Mouse (Mus musculus) left cerebral cortex, adult 8-10 months (tissue): ENCODE results near the gene Acly. TPM values are rescaled to one million over a fixed set of nuclear protein-coding genes. Genes with fewer than 3 reads are reported as not detected.
A peak's percentile ranks its signal among the peaks of the same experiment; 100 is the strongest.

Experiments
- DNase-seq, 2 experiments: peaks; one replicate each; pipeline ENCODE4 v3.0.0; 2022; ENCODE audit warnings: low spot score in 2 of 2
- microRNA-seq, 2 experiments: library from miRNA; unstranded; fragments of <30 nt; microRNA quantifications; one replicate each; pipeline ENCODE4 v1.2.0; 2022
- total RNA-seq, 4 experiments: library from RNA; stranded (reverse); gene quantifications; 2 replicates each; pipeline ENCODE4 v1.2.4; 2022

Acly gene
- total RNA-seq, 4 experiments from 2014 or later, result 150 to 164 (median 156) TPM

- DNase-seq, result no peak
These were observed 70.6 kb downstream of the Acly start for GRCm38 (mm10) chr11:100457247-100457646.

GRCm38 (mm10) chr11:100442625-100443024 is 85.2 kb downstream of the Acly start:
- no peak for DNase-seq

DNA sequence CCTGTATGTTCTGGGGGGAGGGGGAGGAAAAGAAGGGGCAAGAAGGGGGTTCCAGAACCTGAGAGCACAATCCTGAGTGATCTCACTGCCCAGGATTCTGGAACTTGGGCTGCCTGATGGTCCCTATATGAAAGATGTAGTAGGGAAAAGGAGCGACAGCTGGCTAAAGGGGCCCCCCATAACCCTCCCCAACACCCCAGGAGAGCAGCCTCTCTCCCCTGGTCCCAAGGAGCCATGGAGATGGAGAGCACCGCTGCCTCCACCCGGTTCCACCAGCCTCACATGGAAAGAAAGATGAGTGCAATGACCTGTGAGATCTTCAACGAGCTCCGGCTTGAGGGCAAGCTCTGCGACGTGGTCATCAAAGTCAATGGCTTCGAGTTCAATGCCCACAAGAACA is 86.0 kb downstream of the Acly start, which contains the start of the genes Nt5c3b and Klhl10:
TSS of gene Nt5c3b (minus strand) at position 12 of the 400 bp plus-strand sequence.
TSS of gene Klhl10 (plus strand) at position 121 of the 400 bp plus-strand sequence.
- no peak for DNase-seq

DNA sequence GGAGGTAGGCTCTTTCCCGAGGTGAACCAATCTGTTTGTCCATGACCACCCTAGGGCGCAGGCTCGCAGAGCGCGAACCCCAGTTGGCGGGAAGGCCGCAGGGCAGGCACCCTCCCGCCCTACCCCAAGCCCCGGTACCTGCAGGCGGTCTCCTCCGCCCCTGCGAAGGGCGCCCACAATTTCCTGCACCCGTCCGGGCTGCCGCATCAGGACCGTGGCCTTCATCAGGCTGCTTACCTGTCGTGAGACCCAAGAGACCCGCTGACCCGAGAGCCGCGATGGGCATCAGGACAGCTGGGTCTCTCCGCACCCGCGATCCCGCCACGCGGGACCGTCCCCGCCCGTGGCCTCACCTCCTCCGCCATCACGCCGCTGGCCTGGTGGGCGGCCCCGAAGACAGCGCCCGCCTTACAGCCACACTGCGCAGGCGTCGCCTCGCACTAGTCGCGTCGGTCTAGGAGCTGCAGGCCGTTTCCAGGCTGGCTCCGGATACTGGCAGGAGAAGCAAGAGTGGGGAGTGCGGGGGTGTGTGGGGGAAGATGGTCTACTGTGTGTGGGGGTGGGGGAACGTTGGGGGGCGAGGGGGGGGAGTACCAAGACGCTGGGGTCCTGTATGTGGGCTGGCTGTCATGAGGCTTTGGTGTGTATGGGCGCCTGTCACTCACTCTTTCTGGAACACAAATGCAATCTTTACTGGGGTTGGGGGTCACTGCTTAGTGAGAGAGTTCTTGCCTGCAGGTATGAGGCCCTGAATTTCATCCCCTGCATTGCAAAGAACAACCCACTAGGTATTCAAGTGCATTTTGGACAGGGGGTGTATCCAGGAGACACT is 86.9 kb downstream of the Acly start:
- peak; percentile 61 to 83 for DNase-seq

GRCm38 (mm10) chr11:100437901-100438300 is 89.9 kb downstream of the Acly start:
- no peak for DNase-seq

DNA sequence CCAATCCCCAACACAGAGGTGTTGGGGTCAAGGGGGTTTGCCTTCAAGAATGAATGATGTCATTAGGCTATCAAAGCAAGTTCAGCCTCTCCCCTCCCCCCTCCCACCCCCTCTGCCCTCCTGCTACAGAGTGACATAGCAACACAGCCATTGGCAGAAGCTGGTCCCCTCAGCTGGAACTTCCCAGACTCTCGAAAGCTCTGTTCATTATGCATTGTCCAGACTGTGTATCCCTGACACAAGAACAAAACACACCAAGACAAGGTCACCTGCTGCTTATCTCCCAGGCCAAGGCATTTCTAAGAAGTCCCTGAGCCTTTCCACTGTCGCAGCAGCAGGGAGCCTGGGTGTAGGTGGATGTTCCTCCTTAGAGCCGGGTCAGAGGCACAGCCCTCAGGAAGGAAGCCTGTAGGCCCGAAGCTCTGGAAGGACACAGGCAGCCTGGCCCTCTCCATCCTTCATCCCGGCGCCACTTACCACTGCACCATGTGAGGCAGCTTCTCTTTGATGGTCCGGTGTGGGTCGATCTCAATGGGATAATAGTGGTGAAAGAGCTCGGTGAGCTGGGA is 92.0 kb downstream of the Acly start:
- no peak for DNase-seq

GRCm38 (mm10) chr11:100432002-100432401 is 95.8 kb downstream of the Acly start:
- no peak for DNase-seq

GRCm38 (mm10) chr11:100430052-100430451 is 97.7 kb downstream of the Acly start:
- no peak for DNase-seq

DNA sequence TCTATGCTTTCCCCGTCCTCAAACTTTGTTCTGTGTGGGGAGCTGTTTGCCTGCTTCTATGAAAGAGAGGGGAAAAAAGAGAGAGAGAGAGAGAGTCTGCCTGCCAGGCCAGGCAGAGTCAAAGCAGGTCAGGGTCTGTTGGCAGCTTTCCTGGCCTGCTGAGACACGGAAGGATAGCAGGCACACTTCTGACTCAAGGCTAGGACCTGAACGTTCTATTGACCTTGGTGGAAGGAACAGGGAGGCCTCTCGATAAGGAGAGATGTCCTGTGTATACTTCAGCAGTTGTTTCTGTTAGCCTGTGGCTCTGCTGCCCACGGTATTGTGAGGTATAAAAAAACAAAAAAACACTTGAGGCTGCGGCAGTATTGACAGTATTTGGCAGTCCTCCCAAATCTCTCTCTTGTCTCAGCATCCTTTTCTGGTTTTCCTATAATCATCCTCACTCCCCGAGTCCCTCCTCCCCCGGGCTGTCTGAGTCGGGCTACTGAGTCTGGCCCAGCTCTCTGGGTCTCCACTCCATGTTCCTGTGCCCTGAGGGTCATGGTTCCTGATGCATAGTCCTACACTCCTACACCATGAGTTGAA is 99.1 kb downstream of the Acly start:
- DNase-seq, result no peak

DNA sequence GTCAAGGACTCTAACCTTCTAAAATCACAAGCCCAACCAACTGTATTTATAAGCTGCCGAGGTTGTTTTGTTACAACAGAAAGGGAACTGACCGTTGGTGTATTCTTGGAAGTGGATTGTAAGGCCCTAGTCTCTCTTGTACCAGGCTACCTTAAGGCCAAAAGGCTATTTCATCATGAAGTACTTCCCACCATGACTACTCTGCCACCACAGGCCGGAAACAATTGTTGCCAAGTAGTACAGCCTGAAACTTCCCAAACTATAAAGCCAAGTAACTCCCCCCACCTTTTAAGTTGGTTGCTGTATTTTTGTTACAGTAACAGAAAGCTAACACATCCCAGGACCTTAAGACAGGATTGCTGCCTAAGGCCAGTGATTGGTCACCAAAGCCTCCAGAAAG is 101.0 kb downstream of the Acly start:
- no peak for DNase-seq

Small RNAs within 50 kb of the gene (microRNA-seq; reads per million reads assigned to microRNA genes)
- gene Gm27374 (0 reads per million in 2 experiments), gene Mir7116 (0 reads per million in 2 experiments)

Other genes starting within 250 kb of the Acly start
- 100 to 1,000 TPM; 753 to 824 (median 763) TPM for gene Eif1, start 208.1 kb downstream of the Acly start, total RNA-seq
- not detected for gene Gast, start 193.6 kb downstream of the Acly start, total RNA-seq
- gene Hap1, start 171.9 kb downstream of the Acly start, total RNA-seq, result 100 to 1,000 TPM; 132 to 184 (median 175) TPM
- 10 to 100 TPM; 54.1 to 58.4 (median 55.9) TPM for gene Jup, start 130.2 kb downstream of the Acly start, total RNA-seq
- 10 to 100 TPM; 10.4 to 12.8 (median 12.3) TPM for gene P3h4, start 113.2 kb downstream of the Acly start, total RNA-seq
- 1 to 10 TPM; 5.2 to 8.3 (median 6.2) TPM for gene Fkbp10, start 112.3 kb downstream of the Acly start, total RNA-seq
- 10 to 100 TPM; 46.9 to 52.6 (median 50.0) TPM for gene Nt5c3b, start 86.2 kb downstream of the Acly start, total RNA-seq
- gene Klhl10, start 86.1 kb downstream of the Acly start, total RNA-seq, result 1 to 10 TPM in 2 of 4 experiments, under 1 TPM in 2; 0.84 to 1.4 (median 1.0) TPM
- gene Klhl11, start 55.3 kb downstream of the Acly start, total RNA-seq, result 10 to 100 TPM; 94.8 to 99.9 (median 97.3) TPM
- gene Ttc25, start 17.6 kb upstream of the Acly start, total RNA-seq, result 1 to 10 TPM in 3 of 4 experiments, under 1 TPM in 1; 0.98 to 2.2 (median 1.8) TPM
- 100 to 1,000 TPM; 220 to 251 (median 229) TPM for gene Cnp, start 46.9 kb upstream of the Acly start, total RNA-seq
- 10 to 100 TPM; 12.1 to 15.5 (median 13.2) TPM for gene Nkiras2, start 91.2 kb upstream of the Acly start, total RNA-seq
- 100 to 1,000 TPM; 241 to 278 (median 260) TPM for gene Dnajc7, start 92.2 kb upstream of the Acly start, total RNA-seq
- 1 to 10 TPM in 1 of 4 experiments, under 1 TPM in 3; 0.11 to 1.1 (median 0.40) TPM for gene Zfp385c, start 164.5 kb upstream of the Acly start, total RNA-seq
- gene Dhx58, start 176.3 kb upstream of the Acly start, total RNA-seq, result 1 to 10 TPM; 1.6 to 2.1 (median 1.8) TPM
- gene Kat2a, start 184.5 kb upstream of the Acly start, total RNA-seq, result 10 to 100 TPM; 56.6 to 62.8 (median 59.2) TPM
- not detected for gene Hspb9, start 185.8 kb upstream of the Acly start, total RNA-seq
- gene Rab5c, start 210.2 kb upstream of the Acly start, total RNA-seq, result 100 to 1,000 TPM; 148 to 157 (median 154) TPM
- gene Kcnh4, start 231.9 kb upstream of the Acly start, total RNA-seq, result 10 to 100 TPM; 18.4 to 20.2 (median 18.7) TPM
- not detected for gene Hcrt, start 234.9 kb upstream of the Acly start, total RNA-seq
- 1 to 10 TPM; 6.6 to 9.2 (median 8.0) TPM for gene Ghdc, start 243.0 kb upstream of the Acly start, total RNA-seq